Mouse (Mus musculus) heart, postnatal 0 days (tissue): ENCODE measurements around the gene Snap91. TPM values are rescaled to one million over a fixed set of nuclear protein-coding genes. Genes with fewer than 3 reads are reported as not detected.

ENCODE experiments used
- ATAC-seq: fragments of 200-750 bp; cut with Nextera tagmentation; 2 replicates; pipeline ENCODE4 v1.8.0; 2017; ENCODE audit warnings: low read depth, moderate number of reproducible peaks, moderate library complexity; ENCODE audit not compliant: insufficient read depth
- DNase-seq: peaks from one replicate; pipeline ENCODE4 v3.0.0-alpha.2; 2016; ENCODE audit warnings: low spot score
- H3K27ac ChIP-seq: fragments of 300-500 bp; sonication (generic); 2 replicates; pipeline ENCODE4 v1.5.1; 2014; ENCODE audit warnings: low read depth, mild to moderate bottlenecking
- H3K27me3 ChIP-seq: fragments of 300-500 bp; sonication (generic); 2 replicates; pipeline ENCODE4 v1.6.1; 2014; ENCODE audit warnings: low read length, mixed read lengths; ENCODE audit not compliant: control insufficient read depth, insufficient read depth
- H3K36me3 ChIP-seq: fragments of 300-500 bp; sonication (generic); replicated peaks from 2 replicates; pipeline ENCODE4 v1.6.1; 2014; ENCODE audit warnings: low read length, mixed read lengths; ENCODE audit not compliant: control insufficient read depth, insufficient read depth
- H3K4me1 ChIP-seq: fragments of 300-500 bp; sonication (generic); 2 replicates; pipeline ENCODE4 v1.6.1; 2014; ENCODE audit warnings: antibody characterized with exemption; ENCODE audit not compliant: control insufficient read depth, insufficient read depth
- H3K4me2 ChIP-seq: fragments of 300-500 bp; sonication (generic); 2 replicates; pipeline ENCODE4 v1.6.1; 2014; ENCODE audit warnings: low read depth, mild to moderate bottlenecking, low read length, moderate library complexity
- H3K4me3 ChIP-seq: fragments of 300-500 bp; sonication (generic); 2 replicates; pipeline ENCODE4 v1.5.1; 2014; ENCODE audit warnings: low read depth, low read length
- H3K9ac ChIP-seq: fragments of 300-500 bp; sonication (generic); replicated peaks from 2 replicates; pipeline ENCODE4 v1.6.1; 2014; ENCODE audit warnings: low read depth, low read length, mixed read lengths
- H3K9me3 ChIP-seq: fragments of 300-500 bp; sonication (generic); replicated peaks from 2 replicates; pipeline ENCODE4 v1.6.1; 2016; ENCODE audit warnings: low read length; ENCODE audit not compliant: control insufficient read depth
- CTCF ChIP-seq: IDR thresholded peaks from 2 replicates; pipeline ENCODE4 v1.5.1; 2016; ENCODE audit warnings: antibody characterized with exemption, control low read depth, low read depth
- EP300 ChIP-seq: IDR thresholded peaks from 2 replicates; pipeline ENCODE4 v1.6.1; 2016; ENCODE audit warnings: antibody characterized with exemption, low read depth
- WGBS: fragments of 180-500 bp; shearing (Covaris S2); extraction: QIAGEN DNeasy Blood & Tissue Kit; methylation state at CpG from one replicate; pipeline ENCODE4 v1.1.7; 2014; 5-methylcytosine and 5-hydroxymethylcytosine counted together
- polyA plus RNA-seq: library from polyadenylated mRNA; unstranded; fragments of >200 nt; fragmentation: Nextera tagmentation; extraction: Ambion mirVana; gene quantifications from 2 replicates; pipeline ENCODE4 v1.2.1, GENCODE M21; 2015
- total RNA-seq: library from RNA; depleted of rRNA; stranded (reverse); fragments of >200 nt; gene quantifications from 2 replicates; pipeline ENCODE4 v1.2.3, GENCODE M21; 2014; ENCODE audit warnings: low replicate concordance; rRNA removed

The Snap91 gene
- total and polyA plus RNA-seq, 2 experiments from 2014 or later: 45.0 to 55.3 TPM

DNA sequence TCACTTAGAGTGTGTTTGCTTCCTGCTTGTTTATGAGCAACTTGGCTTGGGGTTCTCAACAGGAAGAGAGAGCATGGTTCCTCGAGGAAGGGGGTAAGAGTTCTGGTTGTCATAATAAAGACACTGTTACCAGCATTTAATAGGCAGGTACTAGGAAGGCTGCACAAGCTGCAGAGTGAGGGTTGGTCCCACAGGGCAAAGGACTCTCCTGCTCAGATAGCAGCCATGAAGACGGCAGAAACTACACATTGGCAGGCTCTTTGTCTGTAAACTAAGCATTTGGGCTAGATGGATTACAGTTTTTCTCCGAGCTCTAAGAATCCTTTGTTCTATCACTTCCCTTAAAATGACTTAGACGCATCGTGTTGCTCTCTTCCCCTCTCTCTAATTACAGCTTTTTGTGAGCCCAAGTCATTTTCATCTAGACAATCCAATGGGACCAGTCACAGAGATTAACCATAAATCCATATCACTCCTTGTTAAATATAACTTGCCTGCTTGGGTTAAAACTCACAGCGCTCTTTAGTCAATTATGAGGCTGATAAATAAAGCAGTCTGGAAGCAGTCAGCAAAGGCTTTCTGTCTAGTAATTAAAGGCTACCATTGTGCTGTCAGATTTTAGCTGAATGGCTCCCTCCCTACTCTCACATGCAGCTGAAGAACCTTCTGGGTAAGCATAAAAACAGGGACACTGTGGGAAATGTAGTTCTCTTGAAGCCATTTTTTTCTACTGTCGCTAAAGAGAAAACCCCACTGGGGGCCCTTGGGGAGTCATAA lies 154.7 kb downstream of the Snap91 start:
- Histone ChIP-seq H3K27me3 (no peaks in the 10 kb centered on the region), H3K9me3 (no peaks in the 10 kb centered on the region), H3K36me3 (no peaks in the 10 kb centered on the region), H3K9ac (no peak overlapping the region), H3K4me1 (no peaks in the 10 kb centered on the region), H3K4me3 (no peak overlapping the region), H3K27ac (no peak overlapping the region), H3K4me2 (no peak overlapping the region)
- DNase-seq (no peak), ATAC-seq (no peak)
- WGBS: 66% methylated on average over 7 of the region's 7 CpGs
- TF ChIP-seq EP300: no peak
- no peak for TF ChIP-seq CTCF

GRCm38 (mm10) chr9:86725066-86725465 lies 155.4 kb downstream of the Snap91 start:
- no peak overlapping the region for H3K4me3 ChIP-seq
- no peaks in the 10 kb centered on the region for H3K27me3 ChIP-seq
- no peak for DNase-seq
- no peaks in the 10 kb centered on the region for H3K36me3 ChIP-seq
- H3K27ac ChIP-seq: no peak overlapping the region
- no peak overlapping the region for H3K4me2 ChIP-seq
- ATAC-seq: no peak
- TF ChIP-seq EP300 (no peak), CTCF (no peak)
- H3K9ac ChIP-seq: no peak overlapping the region
- no peaks in the 10 kb centered on the region for H3K4me1 ChIP-seq
- 80% methylated on average over 4 of the region's 4 CpGs for WGBS
- no peaks in the 10 kb centered on the region for H3K9me3 ChIP-seq

- H3K4me1 ChIP-seq: no peaks in the 10 kb centered on the region
- H3K36me3 ChIP-seq: no peaks in the 10 kb centered on the region
- ATAC-seq (no peak), DNase-seq (no peak)
- no peak overlapping the region for H3K9ac ChIP-seq
- 84% methylated on average over 2 of the region's 2 CpGs for WGBS
- no peak overlapping the region for H3K27ac ChIP-seq
- H3K27me3 ChIP-seq: no peaks in the 10 kb centered on the region
- no peaks in the 10 kb centered on the region for H3K9me3 ChIP-seq
- TF ChIP-seq EP300 (no peak), CTCF (no peak)
- H3K4me2 ChIP-seq: no peak overlapping the region
- no peak overlapping the region for H3K4me3 ChIP-seq
These were observed 159.7 kb downstream of the Snap91 start for GRCm38 (mm10) chr9:86720794-86721193.

DNA sequence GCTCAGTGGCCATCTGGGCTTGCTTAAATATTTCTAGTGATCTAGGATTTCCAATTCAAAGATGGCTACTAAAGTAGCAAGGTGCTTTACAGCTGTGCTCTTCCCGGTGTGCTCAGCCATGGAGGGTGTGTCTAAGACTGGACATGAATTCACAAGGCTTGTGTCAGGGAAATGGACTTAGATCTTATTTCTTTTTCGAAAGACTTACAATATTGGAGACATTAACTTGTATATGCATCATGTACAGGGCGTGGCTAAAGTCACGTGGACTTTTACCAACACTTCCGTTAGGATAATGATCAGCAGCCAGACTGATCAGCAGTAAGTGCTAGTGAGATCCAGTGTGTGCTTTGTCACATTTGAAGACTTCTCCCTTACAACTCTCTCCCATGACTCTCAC lies 160.2 kb downstream of the Snap91 start:
- 83% methylated on average over 5 of the region's 5 CpGs for WGBS
- no peak overlapping the region for H3K4me3 ChIP-seq
- no peaks in the 10 kb centered on the region for H3K27me3 ChIP-seq
- ATAC-seq (no peak), DNase-seq (no peak)
- no peak overlapping the region for H3K27ac ChIP-seq
- TF ChIP-seq CTCF (no peak), EP300 (no peak)
- H3K9me3 ChIP-seq: no peaks in the 10 kb centered on the region
- H3K4me2 ChIP-seq: no peak overlapping the region
- H3K9ac ChIP-seq: no peak overlapping the region
- no peaks in the 10 kb centered on the region for H3K36me3 ChIP-seq
- no peaks in the 10 kb centered on the region for H3K4me1 ChIP-seq

DNA sequence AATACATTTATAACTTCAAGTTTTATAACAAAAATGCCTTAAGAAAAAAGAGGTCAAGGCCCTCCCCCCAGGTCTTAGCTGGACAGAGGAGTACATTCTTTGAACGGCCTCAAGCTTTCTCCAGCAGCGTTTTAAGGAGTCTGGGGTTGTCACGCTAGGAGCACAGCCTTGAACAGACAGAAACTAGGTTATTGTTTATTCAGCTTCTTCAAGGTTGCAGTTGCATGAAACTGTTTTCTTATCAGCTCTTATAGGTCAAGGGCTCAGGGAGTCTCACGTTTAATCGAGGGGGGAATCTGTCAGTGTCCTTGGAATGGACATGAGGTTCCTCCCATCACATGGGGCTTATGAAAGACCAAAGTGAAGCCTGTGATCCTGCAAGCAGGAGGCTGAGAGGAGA lies 163.3 kb downstream of the Snap91 start:
- H3K4me1 ChIP-seq: no peaks in the 10 kb centered on the region
- H3K27me3 ChIP-seq: no peaks in the 10 kb centered on the region
- H3K9ac ChIP-seq: no peak overlapping the region
- H3K4me3 ChIP-seq: no peak overlapping the region
- H3K9me3 ChIP-seq: no peaks in the 10 kb centered on the region
- 61% methylated on average over 5 of the region's 5 CpGs for WGBS
- H3K4me2 ChIP-seq: no peak overlapping the region
- ATAC-seq (no peak), DNase-seq (no peak)
- no peaks in the 10 kb centered on the region for H3K36me3 ChIP-seq
- TF ChIP-seq CTCF (no peak), EP300 (no peak)
- no peak overlapping the region for H3K27ac ChIP-seq

- ATAC-seq: no peak
- no peaks in the 10 kb centered on the region for H3K9me3 ChIP-seq
- H3K9ac ChIP-seq: no peak overlapping the region
- 36% methylated on average over 2 of the region's 2 CpGs for WGBS
- no peak for TF ChIP-seq CTCF
- no peak overlapping the region for H3K4me2 ChIP-seq
- no peak overlapping the region for H3K27ac ChIP-seq
- H3K27me3 ChIP-seq: no peaks in the 10 kb centered on the region
- H3K4me3 ChIP-seq: no peak overlapping the region
- no peaks in the 10 kb centered on the region for H3K4me1 ChIP-seq
- H3K36me3 ChIP-seq: no peaks in the 10 kb centered on the region
- no peak for DNase-seq
These were observed 163.9 kb downstream of the Snap91 start for GRCm38 (mm10) chr9:86716540-86716939.

Other genes starting within 250 kb of the Snap91 start
- 9.2 and 12.2 TPM in 2 replicates for gene Me1, start 184.7 kb downstream of the Snap91 start, total RNA-seq
- gene Me1, start 184.7 kb downstream of the Snap91 start, polyA plus RNA-seq: 35.1 and 36.2 TPM in 2 replicates
- gene Prss35, start 137.0 kb downstream of the Snap91 start, total RNA-seq: 7.2 and 10.1 TPM in 2 replicates
- gene Prss35, start 137.0 kb downstream of the Snap91 start, polyA plus RNA-seq: 8.1 and 12.2 TPM in 2 replicates
- not detected in 2 replicates for gene Ripply2, start 134.9 kb upstream of the Snap91 start, total RNA-seq
- gene Ripply2, start 134.9 kb upstream of the Snap91 start, polyA plus RNA-seq: 0.45 and 1.2 TPM in 2 replicates
- gene Cyb5r4, start 141.4 kb upstream of the Snap91 start, total RNA-seq: 23.5 and 24.4 TPM in 2 replicates
- gene Cyb5r4, start 141.4 kb upstream of the Snap91 start, polyA plus RNA-seq: 33.4 and 43.3 TPM in 2 replicates